Mouse (Mus musculus) midbrain, embryonic 14.5 days (tissue): ENCODE data around the gene Syt9. TPM values are rescaled to one million over a fixed set of nuclear protein-coding genes. Genes with fewer than 3 reads are reported as not detected.
A peak's percentile ranks its signal among the peaks of the same experiment; 100 is the strongest.

Experiments
- ATAC-seq: fragments of 200-750 bp; cut with Nextera tagmentation; 2 replicates; pipeline ENCODE4 v1.8.0; 2017; ENCODE audit warnings: moderate number of reproducible peaks, moderate library complexity; ENCODE audit not compliant: low FRiP score, low TSS enrichment
- DNase-seq: peaks from one replicate; pipeline ENCODE4 v3.0.0-alpha.2; 2015
- H3K27ac ChIP-seq: fragments of 300-500 bp; sonication (generic); replicated peaks from 2 replicates; pipeline ENCODE4 v1.5.1; 2014; ENCODE audit warnings: mild to moderate bottlenecking, low read depth, low read length, moderate library complexity
- H3K27me3 ChIP-seq: fragments of 300-500 bp; sonication (generic); 2 replicates; pipeline ENCODE4 v1.6.1; 2014; ENCODE audit warnings: low read length, control low read depth, mixed read lengths; ENCODE audit not compliant: control insufficient read depth, insufficient read depth
- H3K36me3 ChIP-seq: fragments of 300-500 bp; sonication (generic); 2 replicates; pipeline ENCODE4 v1.6.1; 2014; ENCODE audit warnings: low read length, control low read depth; ENCODE audit not compliant: control insufficient read depth, insufficient read depth
- H3K4me1 ChIP-seq: fragments of 300-500 bp; sonication (generic); 2 replicates; pipeline ENCODE4 v1.6.1; 2014; ENCODE audit warnings: mild to moderate bottlenecking, antibody characterized with exemption, low read length, control low read depth; ENCODE audit not compliant: control insufficient read depth, insufficient read depth
- H3K4me2 ChIP-seq: fragments of 300-500 bp; sonication (generic); 2 replicates; pipeline ENCODE4 v1.6.1; 2014; ENCODE audit warnings: mild to moderate bottlenecking, low read length, moderate library complexity
- H3K4me3 ChIP-seq: fragments of 300-500 bp; sonication (generic); replicated peaks from 2 replicates; pipeline ENCODE4 v1.5.1; 2014; ENCODE audit warnings: low read depth, low read length
- H3K9ac ChIP-seq: fragments of 300-500 bp; sonication (generic); replicated peaks from 2 replicates; pipeline ENCODE4 v1.6.1; 2014; ENCODE audit warnings: mild to moderate bottlenecking, low read length, moderate library complexity
- H3K9me3 ChIP-seq: fragments of 300-500 bp; sonication (generic); 2 replicates; pipeline ENCODE4 v1.6.1; 2016; ENCODE audit warnings: low read length, control low read depth, mixed read lengths; ENCODE audit not compliant: control insufficient read depth
- WGBS: fragments of 180-500 bp; shearing (Covaris S2); extraction: QIAGEN DNeasy Blood & Tissue Kit; methylation state at CpG from one replicate; pipeline ENCODE4 v1.1.7; 2014; 5-methylcytosine and 5-hydroxymethylcytosine counted together
- polyA plus RNA-seq: library from polyadenylated mRNA; unstranded; fragments of >200 nt; fragmentation: Nextera tagmentation; extraction: Ambion mirVana; gene quantifications from 2 replicates; pipeline ENCODE4 v1.2.1, GENCODE M21; 2014

Syt9 gene
- polyA plus RNA-seq, 1 experiment from 2014 or later: 9.7 TPM

GRCm38 (mm10) chr7:107567674-107568073, 197.1 kb downstream of the Syt9 start:
- DNase-seq (no peak), ATAC-seq (no peak)
- H3K4me1 ChIP-seq: no peaks in the 10 kb centered on the region
- H3K9ac ChIP-seq: no peak overlapping the region
- no peaks in the 10 kb centered on the region for H3K27me3 ChIP-seq
- H3K4me3 ChIP-seq: no peak overlapping the region
- H3K27ac ChIP-seq: no peak overlapping the region
- no peaks in the 10 kb centered on the region for H3K36me3 ChIP-seq
- 81% methylated on average over 5 of the region's 5 CpGs for WGBS
- H3K4me2 ChIP-seq: no peak overlapping the region
- no peaks in the 10 kb centered on the region for H3K9me3 ChIP-seq

DNA sequence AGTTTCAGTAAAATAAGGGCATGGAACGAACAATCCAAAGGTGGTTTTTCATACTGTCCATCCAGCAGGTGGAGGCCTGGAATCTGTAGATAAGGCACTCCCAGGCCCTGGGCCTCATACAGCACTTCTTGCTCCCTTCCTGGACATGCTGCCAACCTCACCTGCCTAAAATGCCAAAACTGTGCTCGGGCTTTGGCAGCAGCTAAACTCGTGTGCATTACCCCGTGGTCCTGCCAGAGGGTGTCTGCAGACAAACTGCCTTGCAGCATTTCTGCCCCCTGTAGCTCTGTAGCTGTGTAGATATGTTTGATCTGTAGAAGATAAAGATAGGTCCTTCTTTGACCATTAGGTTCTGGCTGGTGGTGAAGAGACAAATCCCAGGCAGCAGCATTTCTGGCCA, 198.4 kb downstream of the Syt9 start:
- WGBS: 79% methylated on average over 4 of the region's 4 CpGs
- H3K27ac ChIP-seq: no peak overlapping the region

DNA sequence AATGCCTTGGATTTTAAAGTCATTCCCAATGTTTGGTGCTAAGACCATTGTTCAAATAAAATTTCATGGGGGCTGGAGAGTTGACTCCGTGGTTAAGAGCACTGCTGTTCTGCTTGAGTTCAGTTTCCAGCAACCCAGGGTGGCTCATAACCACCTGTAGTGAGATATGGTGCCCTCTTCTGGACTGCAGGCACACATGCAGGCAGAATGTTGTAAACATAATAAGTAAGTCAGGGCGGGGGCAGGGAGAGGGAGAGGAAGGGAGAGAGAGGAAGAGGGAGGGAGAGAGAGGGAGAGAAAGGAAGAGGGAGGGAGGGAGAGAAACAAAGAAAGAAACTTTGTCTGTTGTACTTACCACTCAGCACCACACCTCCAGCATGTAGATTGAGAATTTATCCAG, 203.3 kb downstream of the Syt9 start:
- DNase-seq: no peak
- no peaks in the 10 kb centered on the region for H3K36me3 ChIP-seq
- H3K27ac ChIP-seq: no peak overlapping the region
- H3K4me2 ChIP-seq: no peak overlapping the region
- H3K27me3 ChIP-seq: no peaks in the 10 kb centered on the region
- H3K9me3 ChIP-seq: no peaks in the 10 kb centered on the region
- ATAC-seq: no peak
- no peaks in the 10 kb centered on the region for H3K4me1 ChIP-seq
- no peak overlapping the region for H3K4me3 ChIP-seq
- WGBS: 73% methylated on average over 2 of the region's 2 CpGs
- no peak overlapping the region for H3K9ac ChIP-seq

More for the DNA sequence above, 198.4 kb downstream of the Syt9 start:
- H3K4me1 ChIP-seq: no peaks in the 10 kb centered on the region
- no peaks in the 10 kb centered on the region for H3K27me3 ChIP-seq
- H3K4me3 ChIP-seq: no peak overlapping the region
- no peak overlapping the region for H3K4me2 ChIP-seq
- ATAC-seq: no peak
- no peak overlapping the region for H3K9ac ChIP-seq
- no peak for DNase-seq
- H3K36me3 ChIP-seq: no peaks in the 10 kb centered on the region
- no peaks in the 10 kb centered on the region for H3K9me3 ChIP-seq

DNA sequence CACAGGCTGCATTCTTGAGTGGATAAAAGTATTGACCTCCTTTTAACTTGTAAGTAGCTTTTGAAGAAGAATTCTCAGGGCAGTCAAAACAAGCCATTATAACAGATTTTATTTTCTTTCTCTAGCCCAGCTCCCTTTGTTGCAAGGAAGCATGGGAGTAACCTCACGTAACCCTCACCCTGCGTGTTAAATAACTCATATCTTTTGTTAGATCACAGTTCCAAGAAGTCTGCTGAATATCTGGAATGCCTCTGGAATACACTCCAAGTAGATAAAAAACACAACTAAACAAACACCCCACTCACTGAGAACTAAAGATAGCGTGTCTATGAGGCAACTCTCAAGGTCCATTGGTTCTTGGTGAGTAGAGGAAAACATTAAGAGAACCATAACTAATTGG, 203.7 kb downstream of the Syt9 start:
- no peaks in the 10 kb centered on the region for H3K27me3 ChIP-seq
- H3K4me3 ChIP-seq: no peak overlapping the region
- no peak for ATAC-seq
- WGBS: 82% methylated on average over 3 of the region's 3 CpGs
- no peaks in the 10 kb centered on the region for H3K9me3 ChIP-seq
- no peak overlapping the region for H3K9ac ChIP-seq
- no peaks in the 10 kb centered on the region for H3K4me1 ChIP-seq
- DNase-seq: no peak
- H3K4me2 ChIP-seq: no peak overlapping the region
- no peak overlapping the region for H3K27ac ChIP-seq
- no peaks in the 10 kb centered on the region for H3K36me3 ChIP-seq

DNA sequence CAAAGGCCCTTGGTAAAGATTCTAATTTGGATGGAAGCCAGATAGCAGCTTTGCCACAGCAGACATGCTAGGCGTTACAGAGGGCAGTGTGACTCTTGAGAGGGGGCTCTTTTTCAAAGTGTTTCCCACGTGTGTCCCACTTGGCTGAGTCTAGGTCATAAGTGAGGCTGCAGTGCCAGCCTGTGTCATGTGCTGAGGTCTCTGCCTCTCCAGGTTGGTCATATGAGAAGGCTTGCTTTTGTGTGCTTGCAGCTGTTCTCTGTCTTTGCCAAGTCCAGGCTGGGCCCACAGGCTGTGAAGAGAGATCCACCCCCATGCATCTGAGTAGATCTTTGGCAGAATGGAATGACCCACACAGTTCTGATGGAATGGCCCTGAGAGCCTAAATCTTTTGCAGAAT, 222.1 kb downstream of the Syt9 start:
- Histone ChIP-seq H3K36me3 (no peaks in the 10 kb centered on the region), H3K27me3 (peaks cover 5% of the 10 kb centered on the region; the same call in 1 of the 2 replicates), H3K9me3 (no peaks in the 10 kb centered on the region), H3K4me2 (no peak overlapping the region), H3K4me1 (0 out of 2 replicates have a peak, but pooled peaks cover 7% of the 10 kb centered on the region), H3K4me3 (no peak overlapping the region), H3K9ac (no peak overlapping the region), H3K27ac (no peak overlapping the region)
- DNase-seq (peak; percentile 40), ATAC-seq (no peak)
- 37% methylated on average over 2 of the region's 2 CpGs for WGBS

- Histone ChIP-seq H3K4me3 (peak overlapping the region; percentile 58), H3K9me3 (no peaks in the 10 kb centered on the region), H3K36me3 (no peaks in the 10 kb centered on the region), H3K4me2 (peak overlapping the region; percentile 97), H3K9ac (0 out of 2 replicates have a peak overlapping the region, but pooled peaks have one; percentile 54), H3K27me3 (peaks cover 5% of the 10 kb centered on the region; the same call in 1 of the 2 replicates), H3K4me1 (0 out of 2 replicates have a peak, but pooled peaks cover 7% of the 10 kb centered on the region), H3K27ac (no peak overlapping the region)
- no peak for ATAC-seq
- no peak for DNase-seq
- WGBS: 29% methylated on average over 7 of the region's 7 CpGs
Observed at GRCm38 (mm10) chr7:107593904-107594303, 223.4 kb downstream of the Syt9 start.

DNA sequence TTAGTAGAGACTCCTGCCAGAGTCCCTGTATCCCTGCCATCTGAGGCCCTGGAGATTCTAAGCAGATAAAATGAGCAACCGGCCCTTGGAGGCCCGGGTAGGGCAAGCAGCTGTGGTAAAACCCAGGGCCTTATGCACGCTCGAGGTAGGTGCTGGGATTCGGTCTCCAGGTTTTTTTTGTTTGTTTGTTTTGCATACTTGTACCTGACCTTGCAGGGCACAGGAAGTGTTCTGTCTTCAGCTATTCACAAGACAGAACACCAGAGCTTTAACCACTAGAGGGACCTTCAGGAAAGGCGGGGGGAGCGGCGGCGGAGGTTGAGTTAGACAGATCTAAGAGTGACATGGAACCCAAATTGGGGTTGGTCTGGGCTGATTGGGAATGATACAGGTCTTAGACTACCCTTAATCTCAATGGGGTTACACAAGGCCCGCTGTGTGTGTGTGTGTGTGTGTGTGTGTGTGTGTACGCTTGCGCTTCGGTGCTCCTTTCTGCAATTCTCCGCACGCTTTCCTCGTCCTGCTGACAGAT, 223.9 kb downstream of the Syt9 start:
- under 1% methylated on average over 16 of the region's 16 CpGs for WGBS
- no peaks in the 10 kb centered on the region for H3K36me3 ChIP-seq
- peak overlapping the region; percentile 97 for H3K4me2 ChIP-seq
- DNase-seq (peak; percentile 80), ATAC-seq (peak; percentile 75)
- H3K9ac ChIP-seq: peak overlapping the region; percentile 54
- no peaks in the 10 kb centered on the region for H3K9me3 ChIP-seq
- H3K4me1 ChIP-seq: 0 out of 2 replicates have a peak, but pooled peaks cover 7% of the 10 kb centered on the region
- no peak overlapping the region for H3K27ac ChIP-seq
- H3K27me3 ChIP-seq: peaks cover 5% of the 10 kb centered on the region; the same call in 1 of the 2 replicates
- H3K4me3 ChIP-seq: peak overlapping the region; percentile 58

GRCm38 (mm10) chr7:107594857-107595402, 224.4 kb downstream of the Syt9 start, which contains the start of gene Ppfibp2:
Gene Ppfibp2, plus strand, starts transcription at chr7:107595207.
- Histone ChIP-seq H3K9ac (peak within 1 kb of the TSS; percentile 54), H3K27ac (no peak within 1 kb of the TSS), H3K4me2 (peak within 1 kb of the TSS; percentile 97), H3K4me3 (peak within 1 kb of the TSS; percentile 58), H3K4me1 (0 out of 2 replicates have a peak, but pooled peaks cover 7% of the 10 kb centered on the region), H3K36me3 (no peaks in the 10 kb centered on the region), H3K9me3 (no peaks in the 10 kb centered on the region), H3K27me3 (peaks cover 5% of the 10 kb centered on the region; the same call in 1 of the 2 replicates)
- WGBS: 1% methylated on average over 24 of the region's 24 CpGs
- DNase-seq (peak; percentile 81), ATAC-seq (peak; percentile 92)

DNA sequence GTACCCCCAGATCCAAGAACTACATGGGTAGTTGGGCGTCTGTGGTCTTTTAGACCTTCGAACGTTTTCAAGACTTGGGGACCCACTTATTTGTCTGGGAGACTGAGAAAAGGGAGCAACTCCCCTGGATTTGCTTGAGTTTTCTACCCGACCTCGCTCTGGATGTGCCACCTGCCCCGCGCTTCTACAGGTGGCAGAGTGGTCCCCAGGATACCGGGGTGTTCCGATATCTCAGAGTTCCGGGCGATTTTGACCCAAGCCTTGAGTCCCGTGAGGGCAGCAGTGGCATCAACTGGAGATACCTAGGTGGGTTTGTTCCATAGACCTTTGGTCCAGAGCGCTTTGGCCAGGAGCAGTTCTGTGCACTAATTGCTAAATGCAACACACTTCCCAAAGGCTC, 224.9 kb downstream of the Syt9 start:
- H3K4me3 ChIP-seq: peak overlapping the region; percentile 58
- peak overlapping the region; percentile 97 for H3K4me2 ChIP-seq
- ATAC-seq (no peak), DNase-seq (no peak)
- 0 out of 2 replicates have a peak, but pooled peaks cover 7% of the 10 kb centered on the region for H3K4me1 ChIP-seq
- no peaks in the 10 kb centered on the region for H3K9me3 ChIP-seq
- H3K27ac ChIP-seq: no peak overlapping the region
- no peaks in the 10 kb centered on the region for H3K36me3 ChIP-seq
- whole genome bisulfite sequencing: 10% methylated on average over 13 of the region's 13 CpGs
- peaks cover 5% of the 10 kb centered on the region; the same call in 1 of the 2 replicates for H3K27me3 ChIP-seq
- peak overlapping the region; percentile 54; the same call in 1 of the 2 replicates for H3K9ac ChIP-seq
